Mouse (Mus musculus): ENCODE measurements at regions not wholly inside any gene's neighbourhood (a gene's known extent, or its start where the extent isn't known, plus 50 kb on each side); places are given as distances from the start of the nearest gene placed in this dataset.
"Not testable (repeated sequence)": the region's sequence is repeated elsewhere in the genome, so short reads cannot be mapped to it uniquely, and the experiment has no call there.

- no peak overlapping the region for H3K9ac ChIP-seq (ENCODE audit: insufficient read depth, low read depth, low read length, poor library complexity, severe bottlenecking)
- H3K9me3 ChIP-seq (ENCODE audit: control insufficient read depth, insufficient read depth, low read depth, low read length): no peaks in the 10 kb centered on the region
- H3K4me3 ChIP-seq (ENCODE audit: insufficient read depth in 1 of 2, low read depth in 1 of 2, low read length in 2 of 2, poor library complexity in 1 of 2, severe bottlenecking in 1 of 2): no peak overlapping the region
- no peaks in the 10 kb centered on the region for H3K36me3 ChIP-seq (ENCODE audit: control insufficient read depth, insufficient read depth, low read length, poor library complexity, severe bottlenecking)
- TF ChIP-seq ZNF384 (IDR thresholded peaks at IDR 0.05; ENCODE audit: low read depth, low read length) (no peak), HCFC1 (IDR thresholded peaks at IDR 0.05; ENCODE audit: borderline replicate concordance, insufficient read depth, low read length) (no peak), CHD2 (IDR thresholded peaks at IDR 0.05; ENCODE audit: low read depth, low read length) (no peak), ZC3H11A (IDR thresholded peaks at IDR 0.05; ENCODE audit: borderline replicate concordance, low read depth, low read length) (no peak), MAFK (IDR thresholded peaks at IDR 0.05; ENCODE audit: insufficient read depth, low read depth, low read length) (no peak)
- in situ Hi-C loops (cut with MboI; ENCODE audit: low sequenced_read_pairs in 2 of 2, unreplicated experiment in 2 of 2): no loop called here
- no peaks in the 10 kb centered on the region for H3K4me1 ChIP-seq (ENCODE audit: control insufficient read depth in 2 of 2, insufficient read depth in 2 of 2, low read length in 2 of 2, poor library complexity in 1 of 2)
- no peak for DNase-seq (ENCODE audit: low read depth, low spot score)
- H3K27ac ChIP-seq (ENCODE audit: insufficient read depth, low read depth, low read length, poor library complexity, severe bottlenecking): no peak overlapping the region
These were observed 366.2 kb downstream of the Sec16b start for GRCm38 (mm10) chr1:157872775-157873174.

GRCm38 (mm10) chr1:157875006-157875405 is 368.5 kb downstream of the Sec16b start:
- Histone ChIP-seq H3K9me3 (ENCODE audit: control insufficient read depth, insufficient read depth, low read depth, low read length) (no peaks in the 10 kb centered on the region), H3K36me3 (ENCODE audit: control insufficient read depth, insufficient read depth, low read length, poor library complexity, severe bottlenecking) (no peaks in the 10 kb centered on the region), H3K4me3 (ENCODE audit: insufficient read depth in 1 of 2, low read depth in 1 of 2, low read length in 2 of 2, poor library complexity in 1 of 2, severe bottlenecking in 1 of 2) (no peak overlapping the region), H3K4me1 (ENCODE audit: control insufficient read depth in 2 of 2, insufficient read depth in 2 of 2, low read length in 2 of 2, poor library complexity in 1 of 2) (no peaks in the 10 kb centered on the region), H3K9ac (ENCODE audit: insufficient read depth, low read depth, low read length, poor library complexity, severe bottlenecking) (no peak overlapping the region), H3K27ac (ENCODE audit: insufficient read depth, low read depth, low read length, poor library complexity, severe bottlenecking) (no peak overlapping the region)
- peak; percentile 12 for DNase-seq (ENCODE audit: low read depth, low spot score)
- TF ChIP-seq ZC3H11A (IDR thresholded peaks at IDR 0.05; ENCODE audit: borderline replicate concordance, low read depth, low read length) (no peak), MAFK (IDR thresholded peaks at IDR 0.05; ENCODE audit: insufficient read depth, low read depth, low read length) (no peak), ZNF384 (IDR thresholded peaks at IDR 0.05; ENCODE audit: low read depth, low read length) (no peak), HCFC1 (IDR thresholded peaks at IDR 0.05; ENCODE audit: borderline replicate concordance, insufficient read depth, low read length) (no peak), CHD2 (IDR thresholded peaks at IDR 0.05; ENCODE audit: low read depth, low read length) (no peak)
- in situ Hi-C loops (cut with MboI; ENCODE audit: low sequenced_read_pairs in 2 of 2, unreplicated experiment in 2 of 2): no loop called here

- H3K9me3 ChIP-seq (ENCODE audit: control insufficient read depth, insufficient read depth, low read depth, low read length); DNase-seq (ENCODE audit: low read depth, low spot score); H3K4me1 ChIP-seq (ENCODE audit: control insufficient read depth in 2 of 2, insufficient read depth in 2 of 2, low read length in 2 of 2, poor library complexity in 1 of 2); H3K36me3 ChIP-seq (ENCODE audit: control insufficient read depth, insufficient read depth, low read length, poor library complexity, severe bottlenecking); in situ Hi-C loops (cut with MboI; ENCODE audit: low sequenced_read_pairs in 2 of 2, unreplicated experiment in 2 of 2); H3K27ac ChIP-seq (ENCODE audit: insufficient read depth, low read depth, low read length, poor library complexity, severe bottlenecking); H3K9ac ChIP-seq (ENCODE audit: insufficient read depth, low read depth, low read length, poor library complexity, severe bottlenecking); H3K4me3 ChIP-seq (ENCODE audit: insufficient read depth in 1 of 2, low read depth in 1 of 2, low read length in 2 of 2, poor library complexity in 1 of 2, severe bottlenecking in 1 of 2): not testable (repeated sequence)
These were observed 370.6 kb downstream of the Sec16b start for GRCm38 (mm10) chr1:157877117-157877516.

GRCm38 (mm10) chr1:157887146-157887545 is 380.6 kb downstream of the Sec16b start:
- Histone ChIP-seq H3K36me3 (ENCODE audit: control insufficient read depth, insufficient read depth, low read length, poor library complexity, severe bottlenecking) (no peaks in the 10 kb centered on the region), H3K4me1 (ENCODE audit: control insufficient read depth in 2 of 2, insufficient read depth in 2 of 2, low read length in 2 of 2, poor library complexity in 1 of 2) (no peaks in the 10 kb centered on the region), H3K27ac (ENCODE audit: insufficient read depth, low read depth, low read length, poor library complexity, severe bottlenecking) (no peak overlapping the region), H3K9me3 (ENCODE audit: control insufficient read depth, insufficient read depth, low read depth, low read length) (no peaks in the 10 kb centered on the region), H3K4me3 (ENCODE audit: insufficient read depth in 1 of 2, low read depth in 1 of 2, low read length in 2 of 2, poor library complexity in 1 of 2, severe bottlenecking in 1 of 2) (no peak overlapping the region), H3K9ac (ENCODE audit: insufficient read depth, low read depth, low read length, poor library complexity, severe bottlenecking) (no peak overlapping the region)
- in situ Hi-C loops (cut with MboI; ENCODE audit: low sequenced_read_pairs in 2 of 2, unreplicated experiment in 2 of 2): no loop called here
- DNase-seq (ENCODE audit: low read depth, low spot score): no peak
- TF ChIP-seq ZNF384 (IDR thresholded peaks at IDR 0.05; ENCODE audit: low read depth, low read length) (no peak), CHD2 (IDR thresholded peaks at IDR 0.05; ENCODE audit: low read depth, low read length) (no peak), HCFC1 (IDR thresholded peaks at IDR 0.05; ENCODE audit: borderline replicate concordance, insufficient read depth, low read length) (no peak), MAFK (IDR thresholded peaks at IDR 0.05; ENCODE audit: insufficient read depth, low read depth, low read length) (no peak), ZC3H11A (IDR thresholded peaks at IDR 0.05; ENCODE audit: borderline replicate concordance, low read depth, low read length) (no peak)

- no peak overlapping the region for H3K9ac ChIP-seq (ENCODE audit: insufficient read depth, low read depth, low read length, poor library complexity, severe bottlenecking)
- in situ Hi-C loops (cut with MboI; ENCODE audit: low sequenced_read_pairs in 2 of 2, unreplicated experiment in 2 of 2): no loop called here
- TF ChIP-seq ZC3H11A (IDR thresholded peaks at IDR 0.05; ENCODE audit: borderline replicate concordance, low read depth, low read length) (no peak), ZNF384 (IDR thresholded peaks at IDR 0.05; ENCODE audit: low read depth, low read length) (no peak), CHD2 (IDR thresholded peaks at IDR 0.05; ENCODE audit: low read depth, low read length) (no peak), MAFK (IDR thresholded peaks at IDR 0.05; ENCODE audit: insufficient read depth, low read depth, low read length) (no peak), HCFC1 (IDR thresholded peaks at IDR 0.05; ENCODE audit: borderline replicate concordance, insufficient read depth, low read length) (no peak)
These were observed 382.0 kb downstream of the Sec16b start for GRCm38 (mm10) chr1:157888573-157888972.

More at GRCm38 (mm10) chr1:157888573-157888972, 382.0 kb downstream of the Sec16b start:
- Histone ChIP-seq H3K4me1 (ENCODE audit: control insufficient read depth in 2 of 2, insufficient read depth in 2 of 2, low read length in 2 of 2, poor library complexity in 1 of 2) (no peaks in the 10 kb centered on the region), H3K9me3 (ENCODE audit: control insufficient read depth, insufficient read depth, low read depth, low read length) (no peaks in the 10 kb centered on the region), H3K4me3 (ENCODE audit: insufficient read depth in 1 of 2, low read depth in 1 of 2, low read length in 2 of 2, poor library complexity in 1 of 2, severe bottlenecking in 1 of 2) (no peak overlapping the region), H3K36me3 (ENCODE audit: control insufficient read depth, insufficient read depth, low read length, poor library complexity, severe bottlenecking) (no peaks in the 10 kb centered on the region), H3K27ac (ENCODE audit: insufficient read depth, low read depth, low read length, poor library complexity, severe bottlenecking) (no peak overlapping the region)
- DNase-seq (ENCODE audit: low read depth, low spot score): no peak
